Mouse (Mus musculus) embryonic facial prominence, embryonic 15.5 days (tissue): Measurements from ENCODE around the gene Mtcl1. TPM values are rescaled to one million over a fixed set of nuclear protein-coding genes. Genes with fewer than 3 reads are reported as not detected.

Experiments
- ATAC-seq: fragments of 200-750 bp; cut with Nextera tagmentation; 2 replicates; pipeline ENCODE4 v1.8.0; 2017; ENCODE audit warnings: low read depth, moderate TSS enrichment; ENCODE audit not compliant: insufficient number of reproducible peaks, low FRiP score, low TSS enrichment
- H3K27ac ChIP-seq: fragments of 300-500 bp; sonication (generic); replicated peaks from 2 replicates; pipeline ENCODE4 v1.5.1; 2015; ENCODE audit warnings: mild to moderate bottlenecking, inconsistent platforms
- H3K27me3 ChIP-seq: fragments of 300-500 bp; sonication (generic); 2 replicates; pipeline ENCODE4 v1.6.1; 2015; ENCODE audit warnings: inconsistent platforms
- H3K36me3 ChIP-seq: fragments of 300-500 bp; sonication (generic); 2 replicates; pipeline ENCODE4 v1.6.1; 2015; ENCODE audit warnings: mild to moderate bottlenecking, inconsistent platforms
- H3K4me1 ChIP-seq: fragments of 300-500 bp; sonication (generic); 2 replicates; pipeline ENCODE4 v1.6.1; 2015; ENCODE audit warnings: inconsistent platforms
- H3K4me2 ChIP-seq: fragments of 300-500 bp; sonication (generic); replicated peaks from 2 replicates; pipeline ENCODE4 v1.6.1; 2015; ENCODE audit warnings: mild to moderate bottlenecking, inconsistent platforms
- H3K4me3 ChIP-seq: fragments of 300-500 bp; sonication (generic); replicated peaks from 2 replicates; pipeline ENCODE4 v1.5.1; 2015; ENCODE audit warnings: mild to moderate bottlenecking, inconsistent platforms
- H3K9ac ChIP-seq: fragments of 300-500 bp; sonication (generic); 2 replicates; pipeline ENCODE4 v1.6.1; 2015; ENCODE audit warnings: inconsistent platforms
- H3K9me3 ChIP-seq: fragments of 300-500 bp; sonication (generic); replicated peaks from 2 replicates; pipeline ENCODE4 v1.6.1; 2016; ENCODE audit warnings: inconsistent platforms
- WGBS: fragments of 180-500 bp; shearing (Covaris S2); methylation state at CpG from one replicate; pipeline ENCODE4 v1.1.7; 2015; 5-methylcytosine and 5-hydroxymethylcytosine counted together
- polyA plus RNA-seq: library from polyadenylated mRNA; unstranded; fragments of >200 nt; fragmentation: Nextera tagmentation; extraction: Ambion mirVana; gene quantifications from 2 replicates; pipeline ENCODE4 v1.2.1, GENCODE M21; 2015

The Mtcl1 gene
- polyA plus RNA-seq, 1 experiment from 2014 or later = 5.8 TPM

DNA sequence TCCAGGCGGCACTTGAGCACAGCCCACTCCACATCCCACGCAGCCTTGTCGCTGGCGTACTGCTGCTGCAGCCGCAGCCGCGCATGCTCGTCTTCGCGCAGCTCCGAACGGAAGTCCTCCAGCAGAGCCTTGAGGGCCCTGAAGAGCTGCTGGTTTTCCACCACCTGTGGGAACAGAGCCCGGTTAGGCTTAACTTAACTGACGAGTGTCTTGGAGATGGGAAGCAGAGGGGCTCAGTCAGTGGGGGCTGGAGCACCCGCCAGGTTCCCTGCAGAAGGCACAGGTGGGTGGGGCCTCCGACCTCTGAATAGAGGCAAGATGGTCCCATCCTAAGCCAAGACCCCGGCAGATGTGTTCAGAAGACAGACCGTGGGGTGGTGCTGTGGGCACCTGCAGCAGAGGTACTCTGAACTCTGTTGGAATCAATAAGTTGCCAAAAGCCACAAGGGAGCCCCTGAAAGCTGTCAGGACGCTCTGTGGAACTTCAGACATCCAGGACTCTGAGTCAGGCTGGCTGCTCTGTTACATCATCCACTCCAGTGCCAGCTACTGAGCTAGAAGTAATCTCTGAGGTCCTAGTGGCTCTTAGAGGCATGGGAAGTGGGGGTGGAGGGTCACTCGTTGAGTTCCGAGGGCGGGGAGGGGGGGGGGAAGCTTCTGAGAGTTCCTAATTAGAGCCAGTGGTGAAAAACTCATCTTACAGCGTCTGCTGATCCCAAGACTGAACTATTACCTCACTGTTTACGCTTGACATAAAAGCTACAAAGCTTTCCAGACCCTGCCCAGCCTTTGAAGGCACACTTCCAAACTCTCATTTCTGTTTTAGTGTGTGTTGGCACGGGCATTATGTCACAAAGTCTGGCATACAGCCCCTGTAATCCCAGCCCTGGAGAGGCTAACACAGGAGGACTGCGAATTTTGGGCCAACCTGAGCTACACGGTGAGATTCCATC, 91.2 kb downstream of the Mtcl1 start:
- ATAC-seq = peak; percentile 43; the same call in 1 of the 2 replicates
- Histone ChIP-seq H3K4me1 (0 out of 2 replicates have a peak, but pooled peaks cover 9% of the 10 kb centered on the region), H3K9me3 (no peaks in the 10 kb centered on the region), H3K4me3 (no peak overlapping the region), H3K4me2 (no peak overlapping the region), H3K27ac (no peak overlapping the region), H3K9ac (no peak overlapping the region), H3K27me3 (no peaks in the 10 kb centered on the region), H3K36me3 (no peaks in the 10 kb centered on the region)
- WGBS = 67% methylated on average over 27 of the region's 27 CpGs

DNA sequence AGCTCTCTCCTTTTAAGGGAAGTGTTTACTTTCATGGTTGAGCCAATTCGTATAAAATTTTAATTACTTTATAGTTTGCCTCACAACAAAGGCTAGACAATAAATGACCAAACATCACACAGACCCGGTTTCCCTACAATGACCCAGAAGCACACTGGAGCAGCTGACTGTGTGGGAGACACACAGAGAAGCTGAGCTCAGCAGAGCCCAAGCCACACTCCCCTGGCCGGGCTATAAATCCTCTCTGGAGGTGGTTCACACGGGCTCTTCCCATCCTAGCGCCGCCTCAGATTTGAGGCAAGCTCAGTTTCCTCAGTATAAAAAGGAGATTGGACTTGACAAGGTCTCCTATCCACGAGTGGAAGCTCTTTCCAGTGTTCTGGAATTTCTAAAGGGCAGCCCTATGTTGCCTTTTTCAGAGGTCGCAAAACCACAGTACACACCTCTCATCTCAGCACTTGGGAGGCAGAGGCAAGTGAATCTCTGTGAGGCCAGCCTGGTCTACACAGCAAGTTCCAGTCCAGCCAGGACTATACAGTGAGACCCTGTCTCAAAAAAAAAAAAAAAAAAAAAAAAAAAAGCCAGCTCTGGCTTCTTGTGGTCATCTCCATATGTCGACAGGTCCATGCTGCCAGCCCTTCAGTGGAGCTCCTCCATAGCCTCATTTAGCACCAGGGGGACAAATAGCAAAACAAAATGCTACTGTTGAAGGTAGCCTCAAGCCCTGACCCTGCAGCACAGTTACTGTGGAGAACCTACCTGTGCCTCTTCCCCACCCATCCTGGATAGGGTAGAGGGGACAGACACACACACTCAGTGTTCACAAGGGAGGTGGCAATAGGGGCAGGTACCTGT, 92.2 kb downstream of the Mtcl1 start:
- H3K4me1 ChIP-seq = 0 out of 2 replicates have a peak, but pooled peaks cover 12% of the 10 kb centered on the region
- H3K9ac ChIP-seq = no peak overlapping the region
- no peaks in the 10 kb centered on the region for H3K9me3 ChIP-seq
- ATAC-seq = no peak
- WGBS = 79% methylated on average over 9 of the region's 9 CpGs
- H3K4me3 ChIP-seq = no peak overlapping the region
- H3K36me3 ChIP-seq = no peaks in the 10 kb centered on the region
- no peak overlapping the region for H3K27ac ChIP-seq
- H3K27me3 ChIP-seq = no peaks in the 10 kb centered on the region
- H3K4me2 ChIP-seq = no peak overlapping the region

DNA sequence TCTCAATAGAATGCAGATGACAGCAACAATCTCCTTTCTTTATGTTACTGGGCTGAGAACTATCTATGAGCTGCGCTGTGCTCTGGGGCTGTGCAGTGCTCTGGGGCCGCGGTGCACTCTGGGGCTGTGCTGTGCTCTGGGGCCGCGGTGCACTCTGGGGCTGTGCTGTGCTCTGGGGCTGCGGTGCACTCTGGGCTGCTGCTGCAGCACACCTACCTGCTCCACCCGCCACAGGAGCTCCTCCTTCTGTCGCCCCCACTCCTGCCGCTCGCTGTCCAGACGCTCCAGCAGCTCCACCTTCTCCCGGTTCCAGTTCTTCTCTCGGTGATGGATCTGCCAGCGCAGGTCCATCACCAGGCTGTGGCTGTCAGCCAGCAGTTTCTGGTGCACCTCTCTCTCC, 95.6 kb downstream of the Mtcl1 start:
- no peak overlapping the region for H3K4me2 ChIP-seq
- peaks cover 23% of the 10 kb centered on the region for H3K4me1 ChIP-seq
- WGBS = 87% methylated on average over 13 of the region's 14 CpGs
- H3K27ac ChIP-seq = no peak overlapping the region
- no peaks in the 10 kb centered on the region for H3K27me3 ChIP-seq
- no peak overlapping the region for H3K4me3 ChIP-seq
- no peak for ATAC-seq
- no peaks in the 10 kb centered on the region for H3K9me3 ChIP-seq
- H3K36me3 ChIP-seq = no peaks in the 10 kb centered on the region
- no peak overlapping the region for H3K9ac ChIP-seq

DNA sequence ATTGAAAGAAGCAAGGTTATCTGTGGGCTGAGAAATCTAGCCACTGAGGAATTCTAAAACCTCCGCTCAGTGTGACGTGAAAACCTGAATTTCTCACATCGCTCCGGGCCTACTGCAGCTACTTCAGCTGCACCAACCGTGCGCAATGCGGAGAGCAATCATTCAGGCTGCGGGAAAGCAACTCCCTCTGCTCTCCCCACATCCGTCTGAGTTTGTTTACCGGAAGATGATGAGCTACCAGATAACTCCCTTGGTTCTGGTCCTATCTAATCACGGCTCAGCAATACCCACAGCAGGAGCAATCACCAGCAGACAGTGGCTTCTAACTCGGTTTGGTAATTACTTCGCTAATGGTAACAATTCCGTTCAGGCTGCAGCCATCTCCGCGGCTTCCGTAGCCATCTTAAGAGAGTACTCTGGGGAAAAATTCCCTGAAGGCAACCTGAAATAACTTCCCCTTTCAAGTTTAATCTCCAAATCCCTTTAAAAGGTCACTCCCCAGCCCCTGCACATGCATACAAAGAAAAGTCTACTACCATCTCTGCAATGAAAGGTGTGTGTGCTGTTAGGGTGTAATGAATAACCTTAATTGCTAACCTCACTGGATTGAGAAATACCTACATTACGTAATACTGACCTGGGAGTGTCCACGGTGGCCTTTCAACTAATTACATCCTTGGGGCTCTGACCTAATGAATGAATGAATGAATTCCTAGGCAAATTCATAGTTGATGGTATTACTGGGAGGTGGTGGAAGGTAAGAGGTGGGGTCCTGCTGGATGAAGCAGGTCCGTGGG, 96.5 kb downstream of the Mtcl1 start:
- H3K4me1 ChIP-seq = peaks cover 21% of the 10 kb centered on the region
- no peak overlapping the region for H3K27ac ChIP-seq
- no peaks in the 10 kb centered on the region for H3K36me3 ChIP-seq
- H3K9me3 ChIP-seq = no peaks in the 10 kb centered on the region
- no peak overlapping the region for H3K4me3 ChIP-seq
- no peak for ATAC-seq
- no peak overlapping the region for H3K4me2 ChIP-seq
- H3K27me3 ChIP-seq = no peaks in the 10 kb centered on the region
- H3K9ac ChIP-seq = no peak overlapping the region
- WGBS = 59% methylated on average over 20 of the region's 20 CpGs

DNA sequence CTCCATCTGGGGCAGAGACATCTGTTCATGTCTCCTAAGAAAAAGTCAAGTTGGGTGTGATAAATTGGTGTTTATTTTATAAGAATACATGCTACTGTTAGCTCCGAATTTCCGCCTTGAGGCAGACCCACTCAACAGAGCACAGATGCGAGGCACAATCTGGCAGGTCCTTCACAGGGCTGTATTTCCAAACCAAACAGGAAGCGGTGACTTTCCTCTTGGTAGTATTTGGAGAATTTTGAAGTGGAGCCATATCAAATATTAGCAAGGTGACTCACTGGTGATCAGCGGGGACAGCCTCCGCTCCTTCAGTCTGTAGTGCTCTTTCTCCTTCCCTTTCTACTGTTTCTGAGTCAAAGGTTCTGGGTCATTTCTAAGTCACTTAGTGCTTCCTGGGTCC, 97.3 kb downstream of the Mtcl1 start:
- Histone ChIP-seq H3K36me3 (no peaks in the 10 kb centered on the region), H3K9me3 (no peaks in the 10 kb centered on the region), H3K4me3 (no peak overlapping the region), H3K9ac (no peak overlapping the region), H3K27ac (no peak overlapping the region), H3K27me3 (no peaks in the 10 kb centered on the region), H3K4me2 (no peak overlapping the region), H3K4me1 (peaks cover 15% of the 10 kb centered on the region)
- 74% methylated on average over 6 of the region's 6 CpGs for WGBS
- no peak for ATAC-seq

DNA sequence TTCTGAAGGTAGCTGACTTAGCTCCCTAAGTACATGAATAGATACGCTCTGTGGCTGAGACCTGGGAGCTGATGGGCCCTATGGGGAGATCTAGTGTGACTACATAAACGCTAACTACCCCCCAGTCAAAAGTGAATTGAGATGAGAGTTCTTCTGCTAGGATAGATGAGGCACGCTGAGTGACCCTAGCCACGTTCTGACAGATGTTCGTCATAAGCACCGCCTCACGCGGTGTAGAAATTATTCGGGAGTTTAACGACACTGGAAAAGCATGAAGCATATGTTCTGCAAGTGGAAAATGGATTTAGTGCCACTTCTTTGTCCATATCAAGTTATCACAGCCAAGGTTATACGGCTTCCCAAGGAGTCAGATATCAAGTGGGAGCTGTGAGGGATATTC, 98.9 kb downstream of the Mtcl1 start:
- H3K27ac ChIP-seq = no peak overlapping the region
- 0 out of 2 replicates have a peak, but pooled peaks have one; percentile 3 for ATAC-seq
- H3K4me1 ChIP-seq = peaks cover 15% of the 10 kb centered on the region
- no peak overlapping the region for H3K4me2 ChIP-seq
- H3K9ac ChIP-seq = no peak overlapping the region
- no peaks in the 10 kb centered on the region for H3K9me3 ChIP-seq
- no peak overlapping the region for H3K4me3 ChIP-seq
- no peaks in the 10 kb centered on the region for H3K36me3 ChIP-seq
- H3K27me3 ChIP-seq = no peaks in the 10 kb centered on the region
- WGBS = 54% methylated on average over 11 of the region's 11 CpGs

DNA sequence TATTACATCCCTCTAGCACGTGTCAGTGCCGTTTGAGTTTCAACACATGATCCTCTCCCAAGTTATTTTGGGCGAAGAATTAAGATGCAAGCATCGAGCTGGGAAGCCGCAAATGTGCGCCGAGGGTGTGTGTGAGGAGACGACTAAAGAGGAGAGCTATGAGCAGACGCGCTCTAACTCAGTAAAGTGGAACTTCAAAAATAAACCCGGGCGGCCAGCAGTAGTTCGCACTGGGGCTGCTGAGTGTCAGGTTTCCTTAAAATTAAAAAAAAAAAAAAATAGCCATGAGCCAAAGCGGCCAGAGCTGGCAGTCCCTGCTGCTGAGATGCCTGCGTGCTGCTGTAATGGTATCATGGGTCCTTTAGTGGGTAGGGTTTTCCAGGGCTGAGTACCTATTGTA, 99.4 kb downstream of the Mtcl1 start:
- no peak overlapping the region; the same call in 1 of the 2 replicates for H3K27ac ChIP-seq
- no peak overlapping the region for H3K9ac ChIP-seq
- WGBS = 33% methylated on average over 15 of the region's 15 CpGs
- H3K27me3 ChIP-seq = no peaks in the 10 kb centered on the region
- H3K4me2 ChIP-seq = 0 out of 2 replicates have a peak overlapping the region, but pooled peaks have one; percentile 10
- no peaks in the 10 kb centered on the region for H3K36me3 ChIP-seq
- H3K4me3 ChIP-seq = no peak overlapping the region
- peak; percentile 65; the same call in 1 of the 2 replicates for ATAC-seq
- H3K4me1 ChIP-seq = peaks cover 15% of the 10 kb centered on the region
- H3K9me3 ChIP-seq = no peaks in the 10 kb centered on the region

DNA sequence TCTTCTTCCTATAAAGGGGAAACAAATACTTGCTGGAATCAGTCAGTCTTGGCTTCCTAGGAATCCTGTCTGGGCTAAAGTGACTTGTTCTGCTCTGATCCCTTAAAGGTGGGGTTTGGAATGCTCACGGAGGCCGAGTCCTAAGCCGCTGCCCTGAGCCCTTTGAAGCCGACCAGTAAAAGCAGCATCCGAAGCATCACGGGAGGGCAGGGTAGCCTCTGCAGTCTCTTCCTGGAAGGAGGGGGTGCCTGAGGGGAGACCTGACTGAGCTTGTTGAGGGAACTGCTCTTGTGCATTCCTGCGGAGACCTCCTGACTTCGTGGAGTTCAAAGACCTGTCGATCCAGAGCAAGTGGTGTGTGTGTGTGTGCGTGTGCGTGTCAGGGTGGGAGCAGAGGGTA, 103.2 kb downstream of the Mtcl1 start:
- Histone ChIP-seq H3K27ac (no peak overlapping the region), H3K27me3 (no peaks in the 10 kb centered on the region), H3K4me1 (peaks cover 11% of the 10 kb centered on the region), H3K9me3 (no peaks in the 10 kb centered on the region), H3K36me3 (no peaks in the 10 kb centered on the region; the same call in 1 of the 2 replicates), H3K4me3 (no peak overlapping the region), H3K4me2 (no peak overlapping the region), H3K9ac (no peak overlapping the region)
- ATAC-seq = no peak
- 39% methylated on average over 11 of the region's 11 CpGs for WGBS

DNA sequence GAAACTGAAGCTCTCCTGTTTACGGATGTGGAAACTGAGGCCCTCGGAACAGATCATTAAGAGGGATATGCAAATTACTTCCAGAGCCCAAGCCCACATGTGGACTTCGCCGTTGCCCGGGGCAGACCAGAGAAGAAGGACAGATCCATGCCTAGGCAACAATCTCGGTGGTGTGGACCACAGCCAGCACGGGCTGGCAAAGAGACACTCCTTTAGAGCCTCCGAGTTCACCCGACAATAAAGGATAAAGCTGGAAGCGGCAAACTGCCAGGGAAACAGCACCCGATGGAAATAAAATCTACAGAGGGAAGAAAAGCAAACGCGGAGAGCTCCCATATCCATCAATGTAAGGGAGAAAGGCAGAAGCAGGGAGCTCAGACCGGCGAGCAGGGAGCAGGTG, 103.9 kb downstream of the Mtcl1 start:
- WGBS = 60% methylated on average over 15 of the region's 15 CpGs
- Histone ChIP-seq H3K27me3 (no peaks in the 10 kb centered on the region), H3K36me3 (no peaks in the 10 kb centered on the region; the same call in 1 of the 2 replicates), H3K27ac (no peak overlapping the region), H3K4me2 (no peak overlapping the region), H3K4me3 (no peak overlapping the region), H3K9ac (no peak overlapping the region), H3K9me3 (no peaks in the 10 kb centered on the region), H3K4me1 (peaks cover 11% of the 10 kb centered on the region)
- no peak for ATAC-seq

DNA sequence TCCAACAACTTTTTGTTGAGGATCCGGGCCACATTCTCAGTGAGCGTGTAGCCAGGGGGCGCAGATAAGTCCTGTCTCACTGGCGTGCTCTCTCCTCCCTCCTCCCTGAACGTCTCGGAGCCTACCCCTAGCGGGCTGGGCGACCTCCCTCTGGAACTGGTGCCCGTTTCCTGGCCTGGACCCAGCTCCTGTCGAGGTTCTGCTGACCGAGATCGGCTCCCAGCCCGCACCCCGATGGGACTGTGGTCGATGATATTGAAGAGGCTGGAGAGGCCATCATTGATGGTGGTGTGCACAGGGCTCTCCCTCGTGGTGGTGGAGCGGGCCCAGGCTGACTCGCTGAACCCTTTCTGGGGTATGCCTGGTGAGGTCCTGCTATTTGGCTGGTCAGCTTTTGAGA, 106.6 kb downstream of the Mtcl1 start:
- no peak for ATAC-seq
- H3K9ac ChIP-seq = no peak overlapping the region

More for the DNA sequence above, 106.6 kb downstream of the Mtcl1 start:
- H3K36me3 ChIP-seq = no peaks in the 10 kb centered on the region; the same call in 1 of the 2 replicates
- H3K4me2 ChIP-seq = no peak overlapping the region
- no peak overlapping the region for H3K4me3 ChIP-seq
- WGBS = 91% methylated on average over 18 of the region's 18 CpGs
- H3K4me1 ChIP-seq = no peaks in the 10 kb centered on the region
- H3K9me3 ChIP-seq = no peaks in the 10 kb centered on the region
- H3K27me3 ChIP-seq = no peaks in the 10 kb centered on the region
- no peak overlapping the region for H3K27ac ChIP-seq
